Mouse (Mus musculus): ENCODE data around the gene Iqgap2.

DNA sequence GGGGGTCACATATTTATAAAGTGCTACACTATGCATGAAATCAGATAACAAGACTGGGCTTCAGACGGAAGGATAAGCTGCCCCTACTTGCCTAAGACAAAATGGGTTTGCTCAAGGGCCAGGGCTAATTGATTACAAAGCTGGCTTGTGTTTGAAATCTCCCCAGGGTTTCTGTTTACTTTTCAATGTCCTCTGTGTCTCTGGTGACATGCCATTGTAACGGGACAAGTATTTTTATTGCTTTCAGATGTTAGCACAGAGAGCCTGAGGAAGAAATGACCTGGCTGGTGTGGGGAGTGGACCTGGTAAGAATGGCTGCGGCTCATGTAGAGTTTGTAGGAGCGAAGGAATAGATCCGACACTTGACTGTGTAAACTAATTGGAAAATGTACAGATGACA, 41.3 kb downstream of the Iqgap2 start:
- TF ChIP-seq POLR2A (IDR thresholded peaks at IDR 0.05; ENCODE audit: low read depth, low read length) (no peak), CTCF (conservative IDR thresholded peaks at IDR 0.05; ENCODE audit: insufficient read depth, insufficient read length, low read depth, low read length) (no peak)
